Mouse (Mus musculus) kidney, postnatal 0 days (tissue): Measurements from ENCODE around the gene Zfp772. TPM values are rescaled to one million over a fixed set of nuclear protein-coding genes. Genes with fewer than 3 reads are reported as not detected.

ENCODE experiments used
- ATAC-seq: fragments of 200-750 bp; cut with Nextera tagmentation; replicated peaks from 2 replicates; pipeline ENCODE4 v1.8.0; 2017; ENCODE audit warnings: low read depth, moderate number of reproducible peaks, moderate TSS enrichment, moderate library complexity; ENCODE audit not compliant: low FRiP score
- DNase-seq: peaks from one replicate; pipeline ENCODE4 v3.0.0-alpha.2; 2016; ENCODE audit warnings: low spot score
- H3K27ac ChIP-seq: fragments of 300-500 bp; sonication (generic); 2 replicates; pipeline ENCODE4 v1.5.1; 2014; ENCODE audit warnings: mild to moderate bottlenecking
- H3K27me3 ChIP-seq: fragments of 300-500 bp; sonication (generic); 2 replicates; pipeline ENCODE4 v1.6.1; 2014; ENCODE audit warnings: low read length, mixed read lengths; ENCODE audit not compliant: insufficient read depth
- H3K36me3 ChIP-seq: fragments of 300-500 bp; sonication (generic); 2 replicates; pipeline ENCODE4 v1.6.1; 2014; ENCODE audit warnings: low read length, mixed read lengths; ENCODE audit not compliant: insufficient read depth
- H3K4me1 ChIP-seq: fragments of 300-500 bp; sonication (generic); replicated peaks from 2 replicates; pipeline ENCODE4 v1.6.1; 2014; ENCODE audit warnings: antibody characterized with exemption, low read length, mixed read lengths; ENCODE audit not compliant: insufficient read depth
- H3K4me2 ChIP-seq: fragments of 300-500 bp; sonication (generic); 2 replicates; pipeline ENCODE4 v1.6.1; 2014; ENCODE audit warnings: mild to moderate bottlenecking, low read length, moderate library complexity, mixed read lengths
- H3K4me3 ChIP-seq: fragments of 300-500 bp; sonication (generic); replicated peaks from 2 replicates; pipeline ENCODE4 v1.5.1; 2014; ENCODE audit warnings: low read depth, low read length
- H3K9ac ChIP-seq: fragments of 300-500 bp; sonication (generic); 2 replicates; pipeline ENCODE4 v1.6.1; 2014; ENCODE audit warnings: low read depth, low read length
- H3K9me3 ChIP-seq: fragments of 300-500 bp; sonication (generic); replicated peaks from 2 replicates; pipeline ENCODE4 v1.6.1; 2016; ENCODE audit warnings: low read length, inconsistent platforms, mixed read lengths
- CTCF ChIP-seq: IDR thresholded peaks from 2 replicates; pipeline ENCODE4 v1.5.1; 2016; ENCODE audit warnings: antibody characterized with exemption, low read depth, mild to moderate bottlenecking, moderate library complexity
- WGBS: fragments of 180-500 bp; shearing (Covaris S2); extraction: QIAGEN DNeasy Blood & Tissue Kit; methylation state at CpG from one replicate; pipeline ENCODE4 v1.1.7; 2014; 5-methylcytosine and 5-hydroxymethylcytosine counted together
- polyA plus RNA-seq: library from polyadenylated mRNA; unstranded; fragments of >200 nt; fragmentation: Nextera tagmentation; extraction: Ambion mirVana; gene quantifications from 2 replicates; pipeline ENCODE4 v1.2.1, GENCODE M21; 2015

Zfp772 gene
- polyA plus RNA-seq, 1 experiment from 2014 or later: 5.0 TPM

GRCm38 (mm10) chr7:7171227-7172147 lies 38.3 kb downstream of the Zfp772 start, which contains the start of gene Zfp418:
Zfp418 (plus strand) TSS chr7:7171330.
- H3K27ac ChIP-seq: peak within 1 kb of the TSS; percentile 70
- WGBS: 2% methylated on average over 26 of the region's 26 CpGs
- H3K4me2 ChIP-seq: peak within 1 kb of the TSS; percentile 86
- no peaks in the 10 kb centered on the region for H3K27me3 ChIP-seq
- 0 out of 2 replicates have a peak, but pooled peaks cover 5% of the 10 kb centered on the region for H3K4me1 ChIP-seq
- H3K4me3 ChIP-seq: peak within 1 kb of the TSS; percentile 67
- H3K9ac ChIP-seq: peak within 1 kb of the TSS; percentile 63
- H3K36me3 ChIP-seq: peaks cover 15% of the 10 kb centered on the region; the same call in 1 of the 2 replicates
- 0 out of 2 replicates have a peak, but pooled peaks have one; percentile 26 for TF ChIP-seq CTCF
- DNase-seq: peak; percentile 85
- peak; percentile 94 for ATAC-seq
- H3K9me3 ChIP-seq: no peaks in the 10 kb centered on the region

Other genes with a start within 250 kb of the Zfp772 start
- not detected in 2 replicates for gene Aurkc, start 214.7 kb downstream of the Zfp772 start, polyA plus RNA-seq
- gene Zfp954, start 88.5 kb downstream of the Zfp772 start, polyA plus RNA-seq: 9.8 and 12.4 TPM in 2 replicates
- 1.1 TPM in 2 replicates for gene Zfp773, start 73.2 kb downstream of the Zfp772 start, polyA plus RNA-seq
- 1.8 and 2.0 TPM in 2 replicates for gene Zfp418, start 38.7 kb downstream of the Zfp772 start, polyA plus RNA-seq
- gene Vmn2r29, start 37.3 kb upstream of the Zfp772 start, polyA plus RNA-seq: 0.42 and 0.51 TPM in 2 replicates
- 2.2 and 3.3 TPM in 2 replicates for gene Gm45844, start 68.3 kb upstream of the Zfp772 start, polyA plus RNA-seq
- gene Clcn4, start 90.9 kb upstream of the Zfp772 start, polyA plus RNA-seq: 45.2 and 50.3 TPM in 2 replicates
- gene Vmn2r30, start 127.6 kb upstream of the Zfp772 start, polyA plus RNA-seq: not detected in 2 replicates
- not detected in 2 replicates for gene Gm45783, start 164.6 kb upstream of the Zfp772 start, polyA plus RNA-seq
- gene Vmn2r31, start 189.7 kb upstream of the Zfp772 start, polyA plus RNA-seq: not detected in 2 replicates